Mouse (Mus musculus) urinary bladder, postnatal 36 days (tissue): ENCODE data around the gene Angptl4.
"Not testable (repeated sequence)": the region's sequence is repeated elsewhere in the genome, so short reads cannot be mapped to it uniquely, and the experiment has no call there.

Experiments used
- DNase-seq, 2 experiments: peaks; one replicate each; pipeline ENCODE4 v3.0.0; 2022; ENCODE audit warnings: low spot score in 2 of 2, mixed read lengths in 1 of 2

The Angptl4 gene

DNA sequence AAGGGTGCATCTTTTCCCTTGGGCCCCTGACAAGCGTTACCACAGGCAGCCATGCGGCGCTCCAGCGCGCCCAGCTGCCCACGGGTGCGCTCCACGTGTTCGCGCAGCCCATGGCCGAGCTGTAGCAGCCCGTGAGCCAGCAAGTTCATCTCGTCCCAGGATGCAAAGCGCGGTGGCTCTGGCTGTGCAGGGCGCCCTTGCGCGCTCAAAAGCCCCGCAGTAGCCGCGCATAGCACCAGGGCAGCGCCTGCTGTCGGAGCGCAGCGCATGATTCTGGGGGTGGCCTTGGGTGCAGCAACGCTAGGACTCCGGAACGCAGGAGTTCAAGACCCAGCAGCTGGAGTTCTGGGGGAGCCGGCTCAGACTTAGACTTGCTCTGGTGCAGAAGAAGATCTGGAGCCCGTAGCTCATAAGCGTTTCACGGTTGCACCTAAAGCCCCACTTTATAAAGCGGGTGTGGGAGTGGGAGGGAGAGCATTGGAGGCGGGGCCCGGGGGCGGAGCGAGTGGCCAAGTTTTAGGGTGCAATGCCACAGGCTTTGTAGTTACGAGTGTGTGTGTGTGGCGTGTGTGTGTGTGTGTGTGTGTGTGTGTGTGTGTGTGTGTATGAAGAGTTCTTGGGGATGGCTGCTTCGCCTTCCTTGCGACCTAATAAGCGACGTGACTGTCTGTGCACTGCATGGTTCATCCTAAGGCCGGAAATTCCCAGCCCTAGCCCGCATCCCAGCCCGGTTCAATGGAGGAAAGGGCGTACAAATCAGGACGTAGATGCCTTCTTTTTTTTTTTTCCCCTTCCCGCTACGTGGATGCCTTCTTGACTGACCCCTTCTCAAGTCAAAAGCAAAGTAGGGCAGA, at the start of gene Angptl4:
Gene Angptl4, minus strand, starts transcription at position 707 of the 854 bp plus-strand sequence.
- DNase-seq: peak; percentile 53 to 88

DNA sequence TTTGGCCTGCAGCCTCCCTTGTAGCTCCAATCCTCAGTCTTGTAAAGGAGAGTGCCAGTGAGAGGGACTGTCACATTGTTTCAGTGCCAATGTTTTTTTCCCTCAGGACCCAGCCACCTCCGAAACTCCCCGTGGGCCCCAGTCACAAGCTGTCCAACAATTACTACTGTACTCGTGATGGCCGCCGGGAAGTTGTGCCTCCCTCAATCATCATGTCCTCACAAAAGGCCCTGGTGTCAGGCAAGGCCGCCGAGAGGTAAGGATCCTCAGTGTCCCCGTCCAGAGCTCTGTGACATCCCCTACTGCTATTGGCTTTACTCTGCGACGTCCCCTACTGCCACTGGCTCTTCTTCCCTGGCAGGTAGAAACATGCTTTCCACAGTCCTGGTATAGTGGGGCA, 47.9 kb upstream of the Angptl4 start:
- DNase-seq: no peak

DNA sequence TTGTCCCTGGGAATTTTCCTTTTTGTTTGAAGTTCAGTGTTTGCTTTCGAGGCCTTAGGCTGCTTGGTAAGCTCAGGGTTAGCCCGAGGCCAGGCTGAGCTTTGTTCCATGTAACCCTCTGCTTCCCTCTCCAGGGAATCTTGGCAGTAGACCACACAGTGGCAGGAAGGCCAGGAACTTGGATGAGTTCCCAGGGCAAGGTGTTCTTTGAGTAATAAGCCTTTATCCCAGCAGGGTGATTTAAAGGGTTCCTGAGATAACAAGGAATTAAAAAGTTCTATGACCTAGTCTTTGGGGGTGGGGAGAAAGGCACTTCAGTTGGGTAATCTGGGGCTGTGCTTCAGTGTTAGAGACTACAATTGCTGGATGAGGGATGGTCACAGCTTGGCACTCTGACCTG, 47.3 kb upstream of the Angptl4 start:
- peak in 1 of 2 experiments; percentile 57 for DNase-seq

DNA sequence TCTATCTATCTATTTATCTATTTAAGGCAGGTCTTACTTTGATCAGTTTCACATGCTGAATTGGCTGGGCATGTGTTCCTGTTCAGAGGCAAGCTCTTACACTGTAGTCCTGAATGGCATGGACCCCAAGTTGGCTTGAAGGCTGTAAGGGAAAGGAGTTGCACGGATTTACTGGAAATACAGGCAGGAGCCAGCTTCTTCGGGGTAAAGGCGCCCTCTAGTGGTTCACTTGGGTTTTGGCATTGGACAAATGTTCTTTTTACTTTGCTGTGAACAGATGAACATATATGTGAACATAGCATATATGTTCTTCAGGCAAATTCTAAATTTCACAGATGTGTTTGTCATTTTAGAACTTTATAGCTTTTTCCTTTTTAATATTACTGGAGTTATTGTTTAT, 45.2 kb upstream of the Angptl4 start:
- DNase-seq: peak; percentile 26 to 68

DNA sequence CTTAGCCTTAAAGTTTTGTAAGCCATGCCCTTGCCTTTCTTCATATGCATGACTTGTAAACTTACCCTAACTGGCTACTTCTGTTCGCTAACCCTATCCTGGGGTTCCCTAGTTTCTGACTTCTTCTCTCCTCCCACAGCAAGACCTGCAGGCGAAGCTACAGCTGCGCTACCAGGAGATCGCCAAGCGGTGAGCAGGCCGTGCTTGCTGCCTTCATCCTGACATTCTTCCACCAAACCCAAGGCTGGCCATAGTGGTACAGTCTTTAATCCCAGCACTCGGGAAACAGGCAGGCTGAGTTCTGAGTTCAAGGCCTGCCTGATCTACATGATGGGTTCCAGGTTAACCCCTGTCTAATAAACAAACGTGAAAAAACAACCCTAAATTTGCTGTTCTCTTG, 43.8 kb upstream of the Angptl4 start:
- no peak for DNase-seq

GRCm38 (mm10) chr17:33824997-33825330, 43.3 kb upstream of the Angptl4 start:
- not testable (repeated sequence) for DNase-seq

DNA sequence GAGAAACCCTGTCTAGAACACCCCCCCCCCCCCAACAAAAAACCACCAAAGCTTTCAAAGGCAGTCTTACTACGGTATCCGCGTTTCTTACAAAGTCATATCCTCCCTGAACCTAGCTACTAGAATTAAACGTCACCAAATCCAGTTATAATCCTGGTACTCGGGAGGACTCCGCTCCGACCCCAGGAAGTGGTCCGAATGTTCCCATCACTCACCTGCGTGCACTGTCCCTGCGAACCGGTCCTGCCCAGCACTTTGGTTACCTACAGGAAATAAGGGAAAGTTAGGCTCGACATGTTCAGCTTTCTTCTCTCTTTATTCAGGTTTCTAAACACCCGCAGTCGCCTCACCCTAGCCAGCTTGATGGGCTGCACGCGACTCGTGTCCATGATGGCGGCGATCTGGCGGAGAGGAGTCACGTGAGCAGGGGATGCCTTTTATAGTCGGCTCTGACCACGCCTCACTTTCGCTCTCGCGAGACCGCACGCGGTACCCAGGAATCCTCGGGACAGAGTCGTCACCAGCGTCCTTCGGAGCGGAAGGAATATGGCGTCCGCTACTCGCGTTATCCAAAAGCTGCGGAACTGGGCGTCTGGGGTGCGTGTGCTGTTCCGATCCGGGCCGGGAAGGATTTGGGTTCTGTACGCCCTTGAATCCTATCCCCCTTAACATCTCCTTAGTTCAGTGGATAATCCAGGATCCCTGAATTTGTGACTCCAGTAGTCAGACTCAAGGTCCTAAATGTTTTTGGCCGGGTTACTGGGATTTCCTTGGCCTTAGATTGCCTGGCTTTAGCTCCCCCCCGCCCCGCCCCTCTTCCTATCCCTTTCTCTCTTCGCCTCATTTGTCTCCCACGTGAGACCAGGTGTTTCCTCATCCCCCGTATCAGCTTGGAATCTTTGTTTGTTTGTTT, 42.7 kb upstream of the Angptl4 start, which contains the start of the genes Rps28 and Ndufa7:
Gene Rps28, minus strand, starts transcription at position 479 of the 913 bp plus-strand sequence.
Gene Ndufa7, plus strand, starts transcription at position 489 of the 913 bp plus-strand sequence.
- DNase-seq: peak; percentile 99

- not testable (repeated sequence) for DNase-seq
Measured at GRCm38 (mm10) chr17:33823171-33823570, 41.5 kb upstream of the Angptl4 start.

DNA sequence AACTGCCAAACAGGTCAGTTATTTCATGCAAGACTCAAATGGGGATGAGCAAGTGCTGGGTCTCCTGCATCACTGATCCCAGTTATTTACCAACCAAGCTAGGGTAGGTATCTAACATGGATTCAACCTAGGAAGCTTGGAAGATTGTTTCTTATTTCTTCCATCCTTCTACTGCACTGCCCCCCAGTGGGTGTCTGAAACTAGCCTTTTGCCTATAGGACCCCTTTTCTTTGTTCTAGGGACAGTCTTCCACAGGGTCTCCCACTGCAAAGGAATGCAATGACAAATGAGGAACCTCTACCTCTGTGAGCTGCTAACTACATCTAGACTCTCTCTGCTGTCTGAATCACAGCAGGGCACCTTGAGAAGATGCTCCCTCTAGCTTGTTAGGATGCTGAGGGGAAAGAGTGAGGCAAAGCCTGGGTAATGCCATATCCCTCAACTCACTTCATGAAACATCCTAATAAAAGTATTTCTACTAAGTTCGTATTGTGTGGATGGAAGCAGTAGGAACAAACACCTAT, 40.9 kb upstream of the Angptl4 start:
- DNase-seq: no peak

GRCm38 (mm10) chr17:33817969-33818643, 36.5 kb upstream of the Angptl4 start:
- DNase-seq: no peak

DNA sequence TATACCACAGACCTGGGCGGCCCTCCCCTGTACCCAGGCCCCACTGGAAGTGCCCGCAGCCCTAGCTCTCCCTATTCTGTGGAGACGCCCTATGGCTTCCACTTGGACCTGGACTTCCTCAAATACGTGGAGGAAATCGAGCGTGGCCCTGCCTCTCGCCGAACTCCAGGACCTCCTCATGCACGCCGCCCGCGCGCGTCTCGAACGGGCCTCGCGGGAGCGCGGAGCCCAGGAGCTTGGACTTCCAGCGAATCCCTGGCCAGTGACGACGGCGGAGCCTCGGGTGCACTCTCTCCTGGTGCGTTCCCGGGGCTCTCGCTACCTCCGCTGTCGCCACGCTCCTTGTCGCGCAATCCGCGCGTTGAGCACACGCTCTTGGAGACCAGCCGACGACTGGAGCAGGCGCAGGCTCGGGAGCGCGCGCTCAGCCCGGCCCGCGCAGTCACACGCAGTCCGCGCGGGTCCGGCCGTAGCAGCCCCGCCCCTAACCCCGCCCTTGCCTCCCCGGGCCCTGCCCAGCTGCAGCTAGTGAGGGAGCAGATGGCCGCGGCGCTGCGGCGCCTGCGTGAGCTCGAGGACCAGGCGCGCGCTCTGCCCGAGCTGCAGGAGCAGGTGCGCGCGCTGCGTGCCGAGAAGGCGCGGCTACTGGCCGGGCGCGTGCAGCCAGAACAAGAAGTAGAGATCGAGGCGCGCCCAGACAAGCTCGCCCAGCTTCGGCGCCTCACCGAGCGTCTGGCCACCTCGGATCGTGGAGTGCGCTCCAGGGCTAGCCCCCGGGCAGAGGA, 35.7 kb upstream of the Angptl4 start:
- DNase-seq: peak; percentile 76 to 90

DNA sequence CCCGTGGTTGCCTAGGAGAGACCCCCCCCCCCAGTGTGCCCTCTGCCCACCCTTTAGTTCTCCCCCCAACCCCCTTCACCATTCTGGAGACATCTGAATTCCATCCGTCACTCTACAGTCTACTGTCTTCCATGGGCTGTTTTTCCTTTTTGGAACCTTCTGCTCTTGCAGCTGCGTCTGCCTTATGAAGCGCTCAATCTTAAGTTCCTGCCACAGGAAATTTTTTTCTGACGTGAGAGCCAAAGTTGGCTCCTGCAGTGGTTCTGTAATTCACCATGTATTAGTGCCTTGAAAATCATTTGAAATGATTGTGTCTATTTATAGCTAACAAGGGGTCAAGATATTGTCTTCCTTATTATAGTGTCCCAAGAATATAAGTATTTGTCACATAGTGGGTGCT, 35.0 kb upstream of the Angptl4 start:
- no peak for DNase-seq

GRCm38 (mm10) chr17:33815399-33815798, 33.8 kb upstream of the Angptl4 start:
- DNase-seq: no peak

DNA sequence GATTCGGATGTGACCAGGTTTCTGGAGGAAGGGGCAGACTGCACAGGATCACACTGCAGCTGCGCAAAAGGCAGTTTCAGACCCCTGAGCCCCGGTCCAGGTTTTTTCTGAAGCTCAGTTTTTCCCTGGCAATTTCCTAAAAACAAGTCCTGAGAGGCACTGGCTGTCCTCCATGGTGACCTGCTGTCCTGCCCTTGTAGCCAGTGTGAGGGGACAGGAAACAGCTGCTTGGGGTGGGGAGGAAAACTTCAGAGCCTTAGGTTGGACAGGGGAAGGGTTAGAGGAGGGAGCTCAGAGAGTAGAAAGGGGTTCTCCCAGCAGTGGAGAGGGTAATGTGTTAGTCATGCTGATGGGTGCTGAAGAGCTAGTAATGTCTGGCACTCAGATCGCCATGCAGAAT, 31.4 kb upstream of the Angptl4 start:
- peak in 1 of 2 experiments; percentile 45 for DNase-seq

DNA sequence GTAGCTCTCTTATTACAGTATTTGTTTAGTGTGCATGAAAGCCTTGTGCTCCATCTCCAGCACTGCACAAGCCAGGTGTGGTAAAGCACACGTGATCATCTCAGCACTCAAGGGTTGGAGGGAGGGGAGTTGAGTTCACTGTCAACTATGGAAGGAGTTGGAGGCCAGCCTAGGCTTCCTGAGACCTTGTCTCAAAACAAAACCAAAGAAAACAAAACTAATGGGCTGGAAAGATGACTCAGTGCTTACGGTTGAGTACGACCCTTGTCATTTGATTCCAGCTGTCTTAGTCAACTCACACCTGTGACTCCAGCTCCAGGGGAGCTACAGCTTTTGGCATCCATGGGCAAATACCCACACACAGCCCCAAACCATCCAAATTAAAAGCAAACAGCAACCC, 30.8 kb upstream of the Angptl4 start:
- no peak for DNase-seq

DNA sequence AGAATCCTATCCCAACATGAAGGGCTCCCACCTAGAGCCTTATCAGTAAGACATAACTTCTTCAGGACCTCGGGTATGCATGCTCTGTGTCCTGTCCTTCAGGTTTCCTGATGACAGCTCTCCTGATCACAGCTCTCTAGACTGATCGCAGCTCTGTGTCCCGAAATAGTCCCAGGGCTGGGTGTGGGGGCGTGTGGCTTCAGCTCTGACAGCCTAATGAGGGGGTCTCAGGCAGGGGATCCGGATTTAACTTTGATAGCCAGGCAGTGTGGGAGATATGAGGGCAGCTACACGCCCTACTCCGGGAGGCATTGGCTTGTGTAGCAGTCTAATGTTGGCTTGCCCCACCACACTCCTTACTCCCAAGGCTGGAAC, 29.5 kb upstream of the Angptl4 start:
- no peak for DNase-seq

- DNase-seq: peak; percentile 93 to 94
Measured at GRCm38 (mm10) chr17:33810334-33811141, 28.9 kb upstream of the Angptl4 start, which contains the start of gene Kank3. Gene Kank3, plus strand, starts transcription at chr17:33810519.

DNA sequence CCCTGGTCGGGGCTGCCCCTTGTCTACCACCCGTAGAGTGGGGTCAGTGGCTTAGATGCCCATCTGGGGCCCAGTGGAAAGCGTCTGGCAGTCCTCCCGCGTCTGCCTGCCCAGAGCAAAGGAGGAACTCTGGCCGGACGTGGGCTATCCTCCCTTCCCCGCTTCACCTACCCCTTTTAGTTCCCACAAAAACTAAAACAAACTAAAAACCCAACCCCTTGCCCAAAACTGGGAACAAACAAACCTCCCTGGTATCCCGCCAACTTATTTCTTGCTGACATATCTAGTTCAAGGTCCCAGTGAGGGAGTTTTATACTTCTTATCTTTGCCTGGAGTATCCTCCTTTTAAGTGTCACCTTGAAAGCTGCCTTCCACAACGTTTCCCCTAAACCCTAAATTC, 26.6 kb upstream of the Angptl4 start:
- no peak for DNase-seq

DNA sequence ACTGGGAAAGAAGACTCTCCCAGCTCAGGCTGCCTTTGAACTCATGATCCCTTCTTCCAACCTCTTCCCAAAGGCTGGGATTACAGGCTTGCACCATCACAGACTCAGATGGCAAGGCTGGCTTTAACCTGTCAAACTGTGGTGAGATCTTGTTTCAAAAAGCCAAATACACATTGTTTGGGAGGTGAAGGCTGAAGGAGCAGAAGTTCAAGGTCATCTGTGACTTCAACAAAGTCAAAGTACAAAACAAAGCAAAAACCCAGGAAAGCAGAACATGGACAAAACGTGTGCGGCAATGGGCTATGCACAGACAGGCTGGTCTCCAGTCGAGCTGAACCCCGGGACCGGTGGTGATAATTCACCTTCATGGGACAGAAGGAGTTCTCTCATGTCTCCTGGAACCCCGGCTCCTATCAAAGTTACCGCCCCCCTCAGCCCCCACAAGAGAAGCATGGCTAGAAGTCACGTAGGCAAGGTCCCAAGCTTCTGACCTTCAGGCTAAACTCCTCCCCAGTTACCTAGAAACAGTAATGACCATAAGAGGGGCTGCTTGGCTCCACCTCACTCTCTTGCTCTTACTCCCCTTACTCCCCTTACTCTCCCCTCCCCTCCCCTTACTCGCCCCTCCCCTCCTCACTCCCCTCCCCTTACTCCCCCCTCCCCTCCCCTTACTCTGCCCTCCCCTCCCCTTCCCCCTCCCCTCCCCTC, 25.7 kb upstream of the Angptl4 start:
- DNase-seq: no peak
